Mouse (Mus musculus): ENCODE data around the gene Abi3.
A peak's percentile ranks its signal among the peaks of the same experiment; 100 is the strongest.
"Not testable (repeated sequence)": the region's sequence is repeated elsewhere in the genome, so short reads cannot be mapped to it uniquely, and the experiment has no call there.

The Abi3 gene

GRCm38 (mm10) chr11:95842074-95842681 lies at the start of gene Abi3:
Abi3 (minus strand) TSS chr11:95842476.
- DNase-seq (ENCODE audit: low spot score) = no peak

DNA sequence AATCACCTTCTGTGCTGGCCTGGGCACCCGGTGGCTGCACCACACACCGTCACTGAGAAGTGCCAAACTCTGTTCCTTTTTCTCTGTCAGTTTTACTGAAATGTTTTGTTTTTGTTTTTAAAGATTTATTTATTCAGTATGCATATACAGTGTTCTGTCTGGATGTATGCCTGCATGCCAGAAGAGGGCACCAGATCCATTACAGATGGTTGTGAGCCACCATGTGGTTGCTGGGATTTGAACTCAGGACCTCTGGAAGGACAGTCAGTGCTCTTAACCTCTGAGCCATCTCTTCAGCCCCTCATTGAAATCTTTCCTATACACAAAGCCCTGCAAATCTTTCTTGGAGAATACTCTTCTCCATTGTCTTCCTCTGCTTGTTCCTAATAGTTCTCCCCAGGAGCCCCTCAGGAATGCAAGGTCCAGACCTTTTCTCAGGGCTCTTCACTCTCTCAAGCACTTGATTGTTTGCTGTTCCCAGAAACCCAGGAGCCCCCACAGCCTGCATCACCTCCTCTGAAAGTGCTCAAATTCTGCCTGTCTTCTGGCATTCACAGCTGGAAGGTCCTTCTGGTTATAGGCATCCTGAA lies 48.3 kb upstream of the Abi3 start:
- no peak for DNase-seq (ENCODE audit: low spot score)

GRCm38 (mm10) chr11:95879861-95880260 lies 37.6 kb upstream of the Abi3 start:
- DNase-seq (ENCODE audit: low spot score) = not testable (repeated sequence)

GRCm38 (mm10) chr11:95876296-95876695 lies 34.0 kb upstream of the Abi3 start:
- no peak for DNase-seq (ENCODE audit: low spot score)

DNA sequence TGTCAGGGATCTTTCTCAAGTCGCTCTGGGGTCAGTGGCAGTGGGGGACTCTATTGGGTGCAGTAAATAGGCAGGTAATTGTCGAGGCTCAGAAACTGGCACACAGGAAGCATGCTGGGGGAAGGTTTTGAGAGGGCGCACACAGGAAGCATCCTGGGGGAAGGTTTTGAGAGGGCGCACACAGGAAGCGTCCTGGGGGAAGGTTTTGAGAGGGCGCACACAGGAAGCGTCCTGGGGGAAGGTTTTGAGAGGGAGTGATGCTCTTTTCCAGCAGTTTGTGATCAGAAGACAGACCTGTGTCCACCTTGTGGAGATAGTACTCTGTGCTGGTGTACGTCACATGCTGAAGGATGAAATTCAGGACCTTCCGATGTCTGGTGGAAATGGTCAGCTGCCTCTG lies 33.5 kb upstream of the Abi3 start:
- DNase-seq (ENCODE audit: low spot score) = no peak

GRCm38 (mm10) chr11:95869918-95870470 lies 27.7 kb upstream of the Abi3 start:
- no peak for DNase-seq (ENCODE audit: low spot score)

DNA sequence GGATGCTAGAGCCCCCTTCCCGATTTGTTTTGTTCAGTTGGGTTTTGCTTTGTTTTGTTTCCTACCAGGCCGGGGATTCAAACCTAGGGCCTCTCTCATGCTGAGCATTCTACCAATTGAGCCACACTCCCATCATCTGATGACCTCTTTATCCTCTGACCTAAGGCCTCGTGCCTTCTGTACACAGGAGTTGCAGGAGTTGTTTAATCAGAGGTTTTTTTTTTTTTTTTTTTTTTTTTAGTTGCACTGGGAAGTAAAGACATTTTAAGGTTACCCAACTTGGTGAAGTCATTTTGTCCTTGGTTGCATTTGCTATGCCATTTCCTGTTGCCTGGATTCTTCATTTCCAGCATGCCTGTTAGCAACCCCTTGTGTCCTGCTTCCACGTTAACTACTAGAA lies 27.2 kb upstream of the Abi3 start:
- DNase-seq (ENCODE audit: low spot score) = no peak

GRCm38 (mm10) chr11:95861397-95861796 lies 19.1 kb upstream of the Abi3 start:
- no peak for DNase-seq (ENCODE audit: low spot score)

- no peak for DNase-seq (ENCODE audit: low spot score)
Observed at GRCm38 (mm10) chr11:95860071-95860490, 17.8 kb upstream of the Abi3 start.

DNA sequence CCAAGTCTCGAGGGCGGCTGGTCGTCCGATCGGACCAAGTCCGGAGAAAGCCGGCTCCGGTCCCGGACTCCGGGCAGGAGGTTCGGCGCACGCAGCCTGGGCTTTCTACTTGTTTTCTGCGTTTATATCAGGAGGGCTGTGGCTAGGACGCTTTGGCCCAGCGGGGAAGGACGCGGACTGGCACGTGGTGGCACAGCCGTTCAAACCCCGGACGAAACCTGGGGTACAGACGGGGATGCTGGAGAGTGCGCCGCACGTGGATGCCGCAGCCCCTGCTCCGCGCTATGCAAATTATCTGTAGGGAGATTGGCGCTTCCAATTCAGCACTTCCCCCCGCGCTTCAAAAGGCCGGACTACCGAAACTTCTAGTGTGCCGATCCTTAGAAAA lies 17.2 kb upstream of the Abi3 start:
- peak; percentile 61 for DNase-seq (ENCODE audit: low spot score)

- DNase-seq (ENCODE audit: low spot score) = peak; percentile 95
Observed at GRCm38 (mm10) chr11:95858528-95859467, 16.5 kb upstream of the Abi3 start.

DNA sequence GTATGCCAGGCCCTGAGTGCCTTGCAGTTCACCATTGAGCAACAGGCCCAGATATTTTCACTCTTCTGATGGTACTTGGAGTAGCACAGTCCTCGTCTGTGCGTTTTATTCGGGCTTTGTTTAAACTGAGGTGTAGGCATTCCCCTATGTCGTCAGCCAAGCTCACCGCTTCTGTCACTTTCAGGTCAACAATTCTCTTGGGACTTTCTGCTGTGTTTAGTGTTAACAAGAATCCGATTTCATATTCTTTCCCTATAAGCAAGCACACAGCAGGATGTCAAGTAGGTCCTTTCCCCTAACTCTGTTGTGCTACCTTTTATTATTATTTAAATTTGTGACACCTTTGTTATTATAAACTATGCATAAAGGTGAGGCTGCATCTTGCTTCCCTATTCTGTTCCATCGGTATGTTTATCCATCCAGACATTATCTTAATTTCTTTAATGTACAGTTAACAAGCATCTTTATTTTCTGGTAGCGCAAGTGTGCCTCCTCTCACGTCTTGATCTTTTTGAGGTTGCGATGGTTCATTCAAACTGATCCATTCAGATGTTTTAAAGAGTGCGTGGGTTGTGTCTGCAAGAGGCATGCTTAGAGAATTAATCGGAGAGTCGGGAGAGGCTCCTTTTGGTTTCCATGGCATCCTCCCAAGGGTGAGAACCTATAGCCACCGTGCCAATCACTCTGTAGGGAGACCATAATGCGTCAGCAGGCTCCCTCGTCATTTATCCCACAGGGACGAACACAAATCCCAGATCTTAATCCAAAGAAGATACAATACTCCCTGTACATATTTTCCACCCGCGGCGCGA lies 15.6 kb upstream of the Abi3 start:
- DNase-seq (ENCODE audit: low spot score) = no peak

DNA sequence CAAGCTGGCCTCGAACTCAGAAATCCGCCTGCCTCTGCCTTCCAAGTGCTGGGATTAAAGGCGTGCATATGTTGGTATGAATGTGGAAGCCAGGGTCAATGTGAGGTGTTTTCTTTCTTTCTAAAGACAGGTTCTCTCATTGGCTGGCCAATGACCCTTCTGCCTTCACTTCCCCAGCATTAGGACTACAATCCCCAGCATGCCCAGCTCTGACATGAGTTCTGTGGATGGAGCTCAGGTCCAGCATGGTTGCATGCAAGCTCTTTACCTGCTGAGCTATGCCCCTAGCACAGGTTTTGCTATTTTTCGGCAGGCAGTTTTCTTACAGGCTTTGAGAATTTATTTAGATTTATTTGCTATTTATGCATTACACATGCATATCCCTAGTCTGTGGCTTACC lies 15.0 kb upstream of the Abi3 start:
- DNase-seq (ENCODE audit: low spot score) = no peak

DNA sequence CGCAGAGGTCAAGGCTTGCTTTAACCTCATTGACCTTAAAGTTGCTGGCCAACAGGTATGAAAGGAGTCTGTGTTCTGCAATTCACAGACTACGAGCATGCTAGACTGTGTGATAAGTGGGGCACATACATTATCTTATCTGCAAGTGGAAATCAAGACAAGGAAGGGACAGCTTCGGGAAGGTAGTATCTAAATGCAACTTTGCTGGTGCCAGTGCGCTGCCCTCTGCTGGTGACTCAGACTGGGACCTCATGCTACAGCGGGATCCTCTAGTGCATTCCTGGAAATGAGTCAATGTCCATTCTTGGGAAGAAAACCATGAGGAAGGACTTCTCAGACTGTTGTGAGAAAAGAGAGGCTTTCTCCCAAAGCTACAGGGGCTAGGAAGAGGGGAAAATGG lies 11.4 kb upstream of the Abi3 start:
- no peak for DNase-seq (ENCODE audit: low spot score)

- no peak for DNase-seq (ENCODE audit: low spot score)
Observed at GRCm38 (mm10) chr11:95850898-95851297, 8.6 kb upstream of the Abi3 start.

DNA sequence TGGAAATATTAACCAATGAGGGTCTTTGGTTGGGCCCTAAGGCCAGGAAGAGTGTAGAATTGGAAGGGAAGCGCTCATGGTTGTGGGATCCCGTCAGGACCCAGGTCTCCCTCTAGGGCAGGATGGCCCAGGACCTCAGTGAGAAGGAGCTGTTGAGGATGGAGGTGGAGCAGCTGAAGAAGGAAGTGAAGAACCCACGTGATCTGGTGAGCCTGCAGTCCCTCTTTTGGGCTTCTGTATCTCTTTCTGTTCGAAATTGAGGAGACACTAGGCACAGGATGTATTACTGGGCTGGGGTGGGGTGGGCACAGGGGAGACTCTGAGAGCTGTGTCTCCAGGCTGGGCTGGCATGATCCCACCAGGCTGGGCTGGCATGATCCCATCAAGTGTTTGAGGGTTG lies 2.7 kb upstream of the Abi3 start:
- no peak for DNase-seq (ENCODE audit: low spot score)

- no peak for DNase-seq (ENCODE audit: low spot score)
Observed at GRCm38 (mm10) chr11:95843421-95843950, 1.2 kb upstream of the Abi3 start.

DNA sequence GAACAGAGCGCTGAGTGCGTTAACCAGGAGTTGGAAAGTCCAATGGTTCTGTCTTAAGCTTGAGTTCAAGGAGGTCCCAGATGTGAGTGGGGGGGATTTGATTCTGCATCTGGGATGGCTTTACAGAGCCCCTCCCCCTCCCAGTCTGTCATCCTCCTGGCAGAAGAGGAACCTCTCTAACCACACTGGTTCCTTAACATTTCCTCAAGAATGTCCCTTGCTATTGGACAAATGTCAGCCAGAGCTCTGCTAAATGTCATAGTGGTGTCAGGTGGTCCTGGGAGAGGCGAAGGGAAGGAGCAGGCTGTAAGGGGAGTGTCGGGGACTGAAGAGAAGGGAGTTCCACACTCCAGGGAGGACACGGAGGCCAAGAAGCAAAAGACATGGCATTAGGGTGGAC lies 677 bp upstream of the Abi3 start:
- DNase-seq (ENCODE audit: low spot score) = no peak

GRCm38 (mm10) chr11:95841498-95841830 lies 812 bp downstream of the Abi3 start:
- no peak for DNase-seq (ENCODE audit: low spot score)

- no peak for DNase-seq (ENCODE audit: low spot score)
Observed at GRCm38 (mm10) chr11:95840694-95841497, 1.4 kb downstream of the Abi3 start.

All from ovary, adult 18-20 months (tissue).